Mouse (Mus musculus): Measurements from ENCODE around the gene Ccdc82. TPM values are rescaled to one million over a fixed set of nuclear protein-coding genes. Genes with fewer than 3 reads are reported as not detected.

The Ccdc82 gene
- polyA plus RNA-seq, 1 experiment from 2014 or later = 8.1 TPM

GRCm38 (mm10) chr9:13256726-13257125 lies 10.0 kb downstream of the Ccdc82 start:
- no peak overlapping the region for H3K4me3 ChIP-seq
- H3K4me2 ChIP-seq (replicated peaks) = no peak overlapping the region
- no peak overlapping the region for H3K27ac ChIP-seq
- no peak for ATAC-seq (ENCODE audit: insufficient number of reproducible peaks, insufficient read depth, low FRiP score, low TSS enrichment)
- no peaks in the 10 kb centered on the region for H3K27me3 ChIP-seq
- H3K9me3 ChIP-seq = no peaks in the 10 kb centered on the region
- H3K36me3 ChIP-seq = no peaks in the 10 kb centered on the region
- WGBS = 88% methylated on average over 1 of the region's 1 CpGs
- H3K4me1 ChIP-seq = no peaks in the 10 kb centered on the region
- H3K9ac ChIP-seq = no peak overlapping the region

GRCm38 (mm10) chr9:13258173-13258572 lies 11.4 kb downstream of the Ccdc82 start:
- no peak overlapping the region for H3K4me3 ChIP-seq
- no peaks in the 10 kb centered on the region for H3K27me3 ChIP-seq
- H3K4me1 ChIP-seq = no peaks in the 10 kb centered on the region
- no peak overlapping the region for H3K27ac ChIP-seq
- ATAC-seq (ENCODE audit: insufficient number of reproducible peaks, insufficient read depth, low FRiP score, low TSS enrichment) = no peak
- WGBS = 94% methylated on average over 2 of the region's 2 CpGs
- no peaks in the 10 kb centered on the region for H3K9me3 ChIP-seq
- H3K9ac ChIP-seq = no peak overlapping the region
- no peak overlapping the region for H3K4me2 ChIP-seq (replicated peaks)
- H3K36me3 ChIP-seq = no peaks in the 10 kb centered on the region

- H3K9ac ChIP-seq = no peak overlapping the region
- H3K9me3 ChIP-seq = no peaks in the 10 kb centered on the region
- no peaks in the 10 kb centered on the region for H3K27me3 ChIP-seq
- no peak for ATAC-seq (ENCODE audit: insufficient number of reproducible peaks, insufficient read depth, low FRiP score, low TSS enrichment)
- no peak overlapping the region for H3K4me3 ChIP-seq
- WGBS = 81% methylated on average over 3 of the region's 3 CpGs
- H3K36me3 ChIP-seq = no peaks in the 10 kb centered on the region
- no peaks in the 10 kb centered on the region for H3K4me1 ChIP-seq
- no peak overlapping the region for H3K27ac ChIP-seq
- H3K4me2 ChIP-seq (replicated peaks) = no peak overlapping the region
Observed at GRCm38 (mm10) chr9:13260980-13261379, 14.2 kb downstream of the Ccdc82 start.

- 87% methylated on average over 1 of the region's 1 CpGs for WGBS
Observed at GRCm38 (mm10) chr9:13273219-13273618, 26.5 kb downstream of the Ccdc82 start.

GRCm38 (mm10) chr9:13287482-13287881 lies 40.7 kb downstream of the Ccdc82 start:
- H3K4me1 ChIP-seq = no peaks in the 10 kb centered on the region
- H3K36me3 ChIP-seq = no peaks in the 10 kb centered on the region
- 61% methylated on average over 2 of the region's 2 CpGs for WGBS
- no peak overlapping the region for H3K27ac ChIP-seq
- no peak overlapping the region for H3K4me2 ChIP-seq (replicated peaks)
- H3K9ac ChIP-seq = no peak overlapping the region
- no peak for ATAC-seq (ENCODE audit: insufficient number of reproducible peaks, insufficient read depth, low FRiP score, low TSS enrichment)
- H3K4me3 ChIP-seq = no peak overlapping the region
- H3K27me3 ChIP-seq = no peaks in the 10 kb centered on the region
- no peaks in the 10 kb centered on the region for H3K9me3 ChIP-seq

More at GRCm38 (mm10) chr9:13273219-13273618, 26.5 kb downstream of the Ccdc82 start:
- H3K36me3 ChIP-seq = no peaks in the 10 kb centered on the region
- no peaks in the 10 kb centered on the region for H3K4me1 ChIP-seq
- H3K27me3 ChIP-seq = no peaks in the 10 kb centered on the region
- H3K4me2 ChIP-seq (replicated peaks) = no peak overlapping the region
- ATAC-seq (ENCODE audit: insufficient number of reproducible peaks, insufficient read depth, low FRiP score, low TSS enrichment) = no peak
- H3K27ac ChIP-seq = no peak overlapping the region
- H3K9ac ChIP-seq = no peak overlapping the region
- H3K9me3 ChIP-seq = no peaks in the 10 kb centered on the region
- no peak overlapping the region for H3K4me3 ChIP-seq

- no peaks in the 10 kb centered on the region for H3K36me3 ChIP-seq
- WGBS = under 1% methylated on average over 28 of the region's 28 CpGs
- peak overlapping the region; percentile 60 for H3K4me3 ChIP-seq
- peaks cover 38% of the 10 kb centered on the region for H3K4me1 ChIP-seq
- H3K9ac ChIP-seq = peak overlapping the region; percentile 72
- peak; percentile 88 for ATAC-seq (ENCODE audit: insufficient number of reproducible peaks, insufficient read depth, low FRiP score, low TSS enrichment)
- H3K27me3 ChIP-seq = no peaks in the 10 kb centered on the region
- peak overlapping the region; percentile 89 for H3K27ac ChIP-seq
- H3K4me2 ChIP-seq (replicated peaks) = peak overlapping the region; percentile 86
- H3K9me3 ChIP-seq = no peaks in the 10 kb centered on the region
Observed at GRCm38 (mm10) chr9:13296274-13297121, 49.7 kb downstream of the Ccdc82 start.

- Histone ChIP-seq H3K36me3 (no peaks in the 10 kb centered on the region), H3K4me1 (peaks cover 43% of the 10 kb centered on the region), H3K27me3 (no peaks in the 10 kb centered on the region), H3K4me2 (replicated peaks) (peak overlapping the region; percentile 86), H3K9me3 (no peaks in the 10 kb centered on the region), H3K4me3 (peak overlapping the region; percentile 60), H3K27ac (peak overlapping the region; percentile 89), H3K9ac (peak overlapping the region; percentile 72)
- 1% methylated on average over 12 of the region's 12 CpGs for WGBS
- ATAC-seq (ENCODE audit: insufficient number of reproducible peaks, insufficient read depth, low FRiP score, low TSS enrichment) = no peak
Observed at GRCm38 (mm10) chr9:13297122-13297667, 50.4 kb downstream of the Ccdc82 start.

GRCm38 (mm10) chr9:13297668-13298512 lies 51.1 kb downstream of the Ccdc82 start, which contains the start of gene Maml2:
Gene Maml2 (plus strand): TSS chr9:13297957.
- H3K4me1 ChIP-seq = peaks cover 43% of the 10 kb centered on the region
- H3K27me3 ChIP-seq = no peaks in the 10 kb centered on the region
- WGBS = 1% methylated on average over 23 of the region's 23 CpGs

GRCm38 (mm10) chr9:13298513-13298878 lies 51.7 kb downstream of the Ccdc82 start:
- H3K9me3 ChIP-seq = no peaks in the 10 kb centered on the region
- H3K4me1 ChIP-seq = peaks cover 43% of the 10 kb centered on the region
- H3K4me3 ChIP-seq = peak overlapping the region; percentile 60
- ATAC-seq (ENCODE audit: insufficient number of reproducible peaks, insufficient read depth, low FRiP score, low TSS enrichment) = no peak
- peak overlapping the region; percentile 89; the same call in 1 of the 2 replicates for H3K27ac ChIP-seq
- H3K4me2 ChIP-seq (replicated peaks) = peak overlapping the region; percentile 86
- H3K27me3 ChIP-seq = no peaks in the 10 kb centered on the region
- WGBS = 30% methylated on average over 9 of the region's 9 CpGs
- no peaks in the 10 kb centered on the region for H3K36me3 ChIP-seq
- H3K9ac ChIP-seq = peak overlapping the region; percentile 72

More at GRCm38 (mm10) chr9:13297668-13298512, 51.1 kb downstream of the Ccdc82 start, which contains the start of gene Maml2:
- H3K27ac ChIP-seq = peak within 1 kb of the TSS; percentile 89
- H3K9ac ChIP-seq = peak within 1 kb of the TSS; percentile 72
- peak; percentile 75 for ATAC-seq (ENCODE audit: insufficient number of reproducible peaks, insufficient read depth, low FRiP score, low TSS enrichment)
- peak within 1 kb of the TSS; percentile 60 for H3K4me3 ChIP-seq
- H3K36me3 ChIP-seq = no peaks in the 10 kb centered on the region
- H3K4me2 ChIP-seq (replicated peaks) = peak within 1 kb of the TSS; percentile 86
- no peaks in the 10 kb centered on the region for H3K9me3 ChIP-seq

GRCm38 (mm10) chr9:13299190-13299589 lies 52.4 kb downstream of the Ccdc82 start:
- ATAC-seq (ENCODE audit: insufficient number of reproducible peaks, insufficient read depth, low FRiP score, low TSS enrichment) = no peak
- Histone ChIP-seq H3K36me3 (no peaks in the 10 kb centered on the region), H3K4me3 (0 out of 2 replicates have a peak overlapping the region, but pooled peaks have one; percentile 13), H3K27me3 (no peaks in the 10 kb centered on the region), H3K9me3 (no peaks in the 10 kb centered on the region), H3K4me1 (peaks cover 48% of the 10 kb centered on the region), H3K9ac (no peak overlapping the region), H3K27ac (no peak overlapping the region), H3K4me2 (replicated peaks) (peak overlapping the region; percentile 86)
- 80% methylated on average over 6 of the region's 6 CpGs for WGBS

GRCm38 (mm10) chr9:13300041-13300441 lies 53.3 kb downstream of the Ccdc82 start:
- H3K27ac ChIP-seq = no peak overlapping the region
- no peak for ATAC-seq (ENCODE audit: insufficient number of reproducible peaks, insufficient read depth, low FRiP score, low TSS enrichment)
- 0 out of 2 replicates have a peak overlapping the region, but pooled peaks have one; percentile 13 for H3K4me3 ChIP-seq

More at GRCm38 (mm10) chr9:13300041-13300441, 53.3 kb downstream of the Ccdc82 start:
- H3K4me1 ChIP-seq = peaks cover 48% of the 10 kb centered on the region
- no peaks in the 10 kb centered on the region for H3K36me3 ChIP-seq
- WGBS = 42% methylated on average over 3 of the region's 3 CpGs
- peak overlapping the region; percentile 86 for H3K4me2 ChIP-seq (replicated peaks)
- no peaks in the 10 kb centered on the region for H3K9me3 ChIP-seq
- no peaks in the 10 kb centered on the region for H3K27me3 ChIP-seq
- H3K9ac ChIP-seq = no peak overlapping the region

Data from embryonic facial prominence, embryonic 12.5 days (tissue).